Mouse (Mus musculus): Measurements from ENCODE around the gene Cers2. TPM values are rescaled to one million over a fixed set of nuclear protein-coding genes. Genes with fewer than 3 reads are reported as not detected.
A peak's percentile ranks its signal among the peaks of the same experiment; 100 is the strongest.

Gene Cers2
- polyA plus RNA-seq, 1 experiment from 2014 or later, result 117 TPM

DNA sequence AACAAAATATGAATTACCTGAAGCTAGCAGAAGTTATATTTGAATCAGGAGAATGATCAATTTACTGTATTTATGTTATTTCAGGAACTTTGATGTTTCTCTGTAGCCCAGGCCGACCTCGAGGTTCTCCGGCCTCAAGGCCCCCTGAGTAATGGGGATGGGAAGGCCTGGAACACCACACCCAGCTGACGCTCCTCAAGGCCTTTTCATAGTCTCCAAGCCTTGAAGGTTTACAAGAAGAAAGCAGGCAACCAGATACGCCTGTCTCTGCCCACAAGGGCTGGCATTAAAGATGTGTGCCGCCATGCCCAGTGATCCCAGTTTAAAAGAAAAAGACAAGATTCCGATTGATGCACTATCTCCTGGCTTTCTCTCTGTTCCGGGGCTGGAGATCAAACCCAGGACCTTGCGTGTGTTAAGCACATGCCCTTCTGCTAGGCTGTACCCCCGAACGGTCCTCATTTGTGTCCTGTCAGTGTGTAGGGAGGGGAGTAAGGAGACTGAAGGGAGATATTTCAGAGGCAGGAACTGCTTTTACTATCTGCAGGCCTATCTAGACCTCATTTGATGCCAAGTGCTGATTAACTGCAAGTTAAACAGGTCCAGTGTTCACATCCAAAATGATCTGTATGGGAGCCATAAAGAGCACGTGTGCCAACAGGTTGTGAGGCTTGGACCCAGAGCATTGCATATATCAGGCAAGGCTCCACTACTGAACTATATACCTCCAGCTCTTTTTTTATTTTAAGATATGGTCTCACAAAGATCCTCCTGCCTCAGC is 29.9 kb upstream of the Cers2 start:
- ATAC-seq (replicated peaks; ENCODE audit: insufficient number of reproducible peaks, low FRiP score, low TSS enrichment), result no peak
- H3K9ac ChIP-seq (ENCODE audit: low read depth, low read length), result no peak overlapping the region
- no peaks in the 10 kb centered on the region for H3K9me3 ChIP-seq (replicated peaks; ENCODE audit: control insufficient read depth, low read length)
- 89% methylated on average over 12 of the region's 12 CpGs for whole genome bisulfite sequencing (ENCODE audit: insufficient replicate concordance)
- H3K27me3 ChIP-seq (ENCODE audit: control insufficient read depth, insufficient read depth, low read length), result no peaks in the 10 kb centered on the region
- H3K4me1 ChIP-seq (ENCODE audit: control insufficient read depth, insufficient read depth, low read length), result peaks cover 9% of the 10 kb centered on the region
- peaks cover 11% of the 10 kb centered on the region for H3K36me3 ChIP-seq (ENCODE audit: control insufficient read depth, insufficient read depth, low read length)
- H3K4me2 ChIP-seq, result peak overlapping the region; percentile 81
- no peak overlapping the region for H3K27ac ChIP-seq (ENCODE audit: low read depth, low read length)
- no peak overlapping the region for H3K4me3 ChIP-seq (ENCODE audit: low read depth, low read length)

DNA sequence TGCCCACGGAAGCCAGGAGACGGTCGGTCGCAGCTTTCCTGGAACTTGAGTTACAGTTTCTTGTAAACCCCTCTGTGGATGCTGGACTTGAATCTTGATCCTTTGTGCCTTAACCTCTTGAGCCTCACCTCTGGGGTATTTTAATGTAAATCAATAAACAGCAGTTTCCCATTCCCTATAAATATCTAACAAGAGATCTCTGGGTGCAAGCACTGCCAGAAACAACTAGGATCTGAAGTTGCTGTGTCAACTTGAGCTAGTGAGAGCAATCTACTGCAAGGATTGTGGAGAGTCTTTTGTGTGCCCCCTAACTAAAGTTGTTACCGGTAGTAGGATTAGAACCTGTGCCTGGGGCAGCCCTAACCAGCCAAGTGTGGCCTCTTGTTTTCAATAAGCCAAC is 29.2 kb upstream of the Cers2 start:
- Histone ChIP-seq H3K4me2 (no peak overlapping the region), H3K27ac (ENCODE audit: low read depth, low read length) (no peak overlapping the region), H3K4me1 (ENCODE audit: control insufficient read depth, insufficient read depth, low read length) (peaks cover 9% of the 10 kb centered on the region), H3K9me3 (replicated peaks; ENCODE audit: control insufficient read depth, low read length) (no peaks in the 10 kb centered on the region), H3K4me3 (ENCODE audit: low read depth, low read length) (no peak overlapping the region), H3K27me3 (ENCODE audit: control insufficient read depth, insufficient read depth, low read length) (no peaks in the 10 kb centered on the region), H3K9ac (ENCODE audit: low read depth, low read length) (no peak overlapping the region), H3K36me3 (ENCODE audit: control insufficient read depth, insufficient read depth, low read length) (peaks cover 12% of the 10 kb centered on the region)
- 94% methylated on average over 5 of the region's 5 CpGs for WGBS (ENCODE audit: insufficient replicate concordance)
- no peak for ATAC-seq (replicated peaks; ENCODE audit: insufficient number of reproducible peaks, low FRiP score, low TSS enrichment)

DNA sequence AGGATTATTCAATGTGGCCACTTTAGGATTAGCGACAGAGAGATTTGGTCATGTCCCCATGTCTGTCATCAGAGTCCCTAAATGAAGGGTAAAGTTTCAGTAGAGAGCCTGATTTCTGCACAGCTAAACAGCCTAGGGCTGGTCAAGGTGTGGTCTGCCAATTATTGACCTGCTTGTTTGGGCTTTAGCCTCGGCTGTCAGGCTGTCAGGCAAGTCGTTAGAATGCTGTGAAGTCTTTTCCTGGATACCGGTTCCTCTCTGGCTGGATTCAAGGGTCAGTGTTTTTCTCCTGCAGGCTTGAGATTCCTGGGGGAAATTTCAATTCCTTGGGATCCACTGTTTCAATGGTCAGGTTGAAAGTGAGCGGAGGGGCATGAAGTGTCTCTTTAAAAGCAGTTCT is 28.6 kb upstream of the Cers2 start:
- ATAC-seq (replicated peaks; ENCODE audit: insufficient number of reproducible peaks, low FRiP score, low TSS enrichment), result no peak
- no peak overlapping the region for H3K27ac ChIP-seq (ENCODE audit: low read depth, low read length)
- H3K4me1 ChIP-seq (ENCODE audit: control insufficient read depth, insufficient read depth, low read length), result peaks cover 6% of the 10 kb centered on the region
- no peaks in the 10 kb centered on the region for H3K27me3 ChIP-seq (ENCODE audit: control insufficient read depth, insufficient read depth, low read length)
- H3K4me2 ChIP-seq, result no peak overlapping the region
- H3K9me3 ChIP-seq (replicated peaks; ENCODE audit: control insufficient read depth, low read length), result no peaks in the 10 kb centered on the region
- no peak overlapping the region for H3K4me3 ChIP-seq (ENCODE audit: low read depth, low read length)
- H3K9ac ChIP-seq (ENCODE audit: low read depth, low read length), result no peak overlapping the region
- WGBS (ENCODE audit: insufficient replicate concordance), result 56% methylated on average over 5 of the region's 5 CpGs
- H3K36me3 ChIP-seq (ENCODE audit: control insufficient read depth, insufficient read depth, low read length), result peaks cover 12% of the 10 kb centered on the region

DNA sequence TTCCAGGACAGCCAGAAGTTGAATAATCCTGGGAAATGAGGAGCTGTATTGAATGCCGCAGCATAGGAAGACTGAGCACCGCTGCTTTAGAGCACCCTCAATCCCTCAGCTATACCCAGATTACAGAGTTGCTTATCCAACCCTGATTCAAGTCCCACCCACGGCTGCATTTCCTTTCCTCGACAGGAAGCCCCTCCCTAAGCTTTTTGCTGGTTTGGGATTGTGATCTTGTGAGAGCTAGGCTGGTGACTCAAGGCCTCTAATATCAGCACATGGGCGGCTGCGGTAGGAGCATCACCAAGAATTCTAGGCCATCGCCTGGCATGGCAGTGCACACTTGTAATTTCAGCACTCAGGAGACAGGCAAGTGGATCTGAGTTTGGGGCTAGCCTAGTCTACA is 28.1 kb upstream of the Cers2 start:
- Histone ChIP-seq H3K27me3 (ENCODE audit: control insufficient read depth, insufficient read depth, low read length) (no peaks in the 10 kb centered on the region), H3K9ac (ENCODE audit: low read depth, low read length) (no peak overlapping the region), H3K36me3 (ENCODE audit: control insufficient read depth, insufficient read depth, low read length) (peaks cover 12% of the 10 kb centered on the region), H3K9me3 (replicated peaks; ENCODE audit: control insufficient read depth, low read length) (no peaks in the 10 kb centered on the region), H3K27ac (ENCODE audit: low read depth, low read length) (no peak overlapping the region), H3K4me1 (ENCODE audit: control insufficient read depth, insufficient read depth, low read length) (peaks cover 6% of the 10 kb centered on the region), H3K4me3 (ENCODE audit: low read depth, low read length) (no peak overlapping the region), H3K4me2 (no peak overlapping the region)
- 72% methylated on average over 7 of the region's 7 CpGs for WGBS (ENCODE audit: insufficient replicate concordance)
- no peak for ATAC-seq (replicated peaks; ENCODE audit: insufficient number of reproducible peaks, low FRiP score, low TSS enrichment)

DNA sequence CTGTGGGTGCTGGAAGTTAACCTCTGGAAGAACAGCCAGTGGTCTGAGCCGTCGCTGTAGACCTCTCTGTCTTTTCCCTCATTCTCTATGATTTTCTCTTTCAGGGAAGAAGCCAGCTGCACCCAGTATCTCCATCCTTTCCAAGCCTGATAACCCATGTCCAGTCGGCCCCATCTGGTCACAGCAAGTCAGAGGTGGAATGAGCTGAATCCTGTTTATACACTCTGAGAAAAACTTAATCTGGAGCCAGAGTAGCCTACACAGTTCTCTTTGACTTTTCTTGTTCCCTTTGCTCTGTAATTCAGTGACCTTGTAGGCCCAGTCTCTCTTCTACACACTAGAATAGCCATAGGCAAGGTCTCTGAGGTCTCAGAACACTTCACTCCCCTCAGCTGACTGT is 27.1 kb upstream of the Cers2 start:
- no peaks in the 10 kb centered on the region for H3K9me3 ChIP-seq (replicated peaks; ENCODE audit: control insufficient read depth, low read length)
- H3K4me3 ChIP-seq (ENCODE audit: low read depth, low read length), result no peak overlapping the region
- H3K27ac ChIP-seq (ENCODE audit: low read depth, low read length), result no peak overlapping the region
- H3K4me1 ChIP-seq (ENCODE audit: control insufficient read depth, insufficient read depth, low read length), result peaks cover 6% of the 10 kb centered on the region
- H3K27me3 ChIP-seq (ENCODE audit: control insufficient read depth, insufficient read depth, low read length), result no peaks in the 10 kb centered on the region
- H3K36me3 ChIP-seq (ENCODE audit: control insufficient read depth, insufficient read depth, low read length), result peaks cover 16% of the 10 kb centered on the region
- no peak for ATAC-seq (replicated peaks; ENCODE audit: insufficient number of reproducible peaks, low FRiP score, low TSS enrichment)
- WGBS (ENCODE audit: insufficient replicate concordance), result 88% methylated on average over 3 of the region's 3 CpGs
- H3K4me2 ChIP-seq, result no peak overlapping the region
- no peak overlapping the region for H3K9ac ChIP-seq (ENCODE audit: low read depth, low read length)

DNA sequence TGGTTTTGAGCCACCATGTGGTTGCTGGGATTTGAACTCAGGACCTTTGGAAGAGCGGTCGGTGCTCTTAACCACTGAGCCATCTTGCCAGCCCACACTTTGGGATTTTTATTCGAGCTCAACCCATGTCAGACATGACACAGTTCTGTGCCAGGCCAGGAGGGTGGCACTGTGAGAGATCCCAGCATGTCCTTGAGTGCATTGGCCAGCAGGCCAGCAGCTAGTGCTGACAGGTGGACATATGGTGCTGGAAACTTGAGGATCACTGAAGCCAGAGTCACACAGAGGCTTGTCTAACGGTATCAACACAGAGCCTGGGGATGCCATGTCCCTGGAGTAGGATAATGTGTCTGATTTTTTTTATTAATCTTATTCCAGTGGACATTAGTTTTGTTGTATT is 25.2 kb upstream of the Cers2 start:
- no peaks in the 10 kb centered on the region for H3K27me3 ChIP-seq (ENCODE audit: control insufficient read depth, insufficient read depth, low read length)
- no peaks in the 10 kb centered on the region for H3K9me3 ChIP-seq (replicated peaks; ENCODE audit: control insufficient read depth, low read length)
- H3K4me3 ChIP-seq (ENCODE audit: low read depth, low read length), result no peak overlapping the region
- no peak overlapping the region for H3K9ac ChIP-seq (ENCODE audit: low read depth, low read length)
- peaks cover under 1% of the 10 kb centered on the region; the same call in 1 of the 2 replicates for H3K4me1 ChIP-seq (ENCODE audit: control insufficient read depth, insufficient read depth, low read length)
- no peak overlapping the region for H3K27ac ChIP-seq (ENCODE audit: low read depth, low read length)
- H3K4me2 ChIP-seq, result no peak overlapping the region
- peaks cover 16% of the 10 kb centered on the region for H3K36me3 ChIP-seq (ENCODE audit: control insufficient read depth, insufficient read depth, low read length)
- WGBS (ENCODE audit: insufficient replicate concordance), result 91% methylated on average over 4 of the region's 4 CpGs
- no peak for ATAC-seq (replicated peaks; ENCODE audit: insufficient number of reproducible peaks, low FRiP score, low TSS enrichment)

DNA sequence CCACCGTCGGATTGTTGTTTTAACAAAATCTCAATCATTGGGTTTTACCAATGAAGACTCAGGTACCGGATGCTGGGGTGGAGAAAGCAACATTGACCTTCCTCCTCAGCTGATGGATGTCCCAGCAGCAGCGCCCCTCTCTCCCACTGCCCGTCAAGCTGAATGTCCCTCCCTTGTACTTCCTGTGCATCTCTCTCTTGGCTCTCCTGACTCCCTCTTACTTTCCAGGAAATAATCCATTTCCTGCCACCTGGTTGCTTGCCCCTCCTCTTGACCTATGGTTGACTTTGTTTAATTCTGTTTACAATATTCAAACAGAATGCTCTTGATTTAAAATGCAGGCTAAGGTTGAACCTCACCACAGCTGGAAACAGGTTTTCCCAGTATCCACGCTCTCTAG is 24.4 kb upstream of the Cers2 start:
- no peak for ATAC-seq (replicated peaks; ENCODE audit: insufficient number of reproducible peaks, low FRiP score, low TSS enrichment)
- no peaks in the 10 kb centered on the region for H3K27me3 ChIP-seq (ENCODE audit: control insufficient read depth, insufficient read depth, low read length)
- no peak overlapping the region for H3K27ac ChIP-seq (ENCODE audit: low read depth, low read length)
- no peaks in the 10 kb centered on the region for H3K4me1 ChIP-seq (ENCODE audit: control insufficient read depth, insufficient read depth, low read length)
- WGBS (ENCODE audit: insufficient replicate concordance), result 70% methylated on average over 6 of the region's 6 CpGs
- H3K4me2 ChIP-seq, result no peak overlapping the region
- no peak overlapping the region for H3K9ac ChIP-seq (ENCODE audit: low read depth, low read length)
- H3K9me3 ChIP-seq (replicated peaks; ENCODE audit: control insufficient read depth, low read length), result no peaks in the 10 kb centered on the region
- H3K36me3 ChIP-seq (ENCODE audit: control insufficient read depth, insufficient read depth, low read length), result peaks cover 16% of the 10 kb centered on the region
- H3K4me3 ChIP-seq (ENCODE audit: low read depth, low read length), result no peak overlapping the region

DNA sequence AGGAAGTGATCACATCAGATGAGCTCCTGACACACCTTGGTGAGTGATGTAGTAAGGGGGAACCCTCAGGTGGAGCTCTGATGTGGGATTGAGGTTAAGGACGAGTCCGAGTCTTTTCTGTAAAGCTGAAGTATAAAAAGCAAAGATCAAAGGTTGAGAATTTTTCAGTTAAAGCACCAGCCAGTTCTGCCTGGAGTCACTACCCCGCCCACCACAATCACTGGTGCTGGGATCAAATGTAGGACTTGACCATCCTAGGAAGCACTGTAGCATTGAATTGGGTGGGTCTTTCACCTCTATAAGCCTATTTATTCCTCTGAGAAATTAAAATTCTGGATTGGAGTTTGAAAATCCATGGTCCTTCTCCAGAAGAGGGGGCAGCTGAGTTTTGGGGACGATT is 23.6 kb upstream of the Cers2 start:
- ATAC-seq (replicated peaks; ENCODE audit: insufficient number of reproducible peaks, low FRiP score, low TSS enrichment), result no peak
- no peak overlapping the region for H3K4me2 ChIP-seq
- H3K27me3 ChIP-seq (ENCODE audit: control insufficient read depth, insufficient read depth, low read length), result no peaks in the 10 kb centered on the region
- H3K36me3 ChIP-seq (ENCODE audit: control insufficient read depth, insufficient read depth, low read length), result peaks cover 20% of the 10 kb centered on the region
- H3K4me3 ChIP-seq (ENCODE audit: low read depth, low read length), result no peak overlapping the region
- no peaks in the 10 kb centered on the region for H3K4me1 ChIP-seq (ENCODE audit: control insufficient read depth, insufficient read depth, low read length)
- H3K27ac ChIP-seq (ENCODE audit: low read depth, low read length), result no peak overlapping the region
- no peak overlapping the region for H3K9ac ChIP-seq (ENCODE audit: low read depth, low read length)
- 78% methylated on average over 4 of the region's 4 CpGs for WGBS (ENCODE audit: insufficient replicate concordance)
- no peaks in the 10 kb centered on the region for H3K9me3 ChIP-seq (replicated peaks; ENCODE audit: control insufficient read depth, low read length)

DNA sequence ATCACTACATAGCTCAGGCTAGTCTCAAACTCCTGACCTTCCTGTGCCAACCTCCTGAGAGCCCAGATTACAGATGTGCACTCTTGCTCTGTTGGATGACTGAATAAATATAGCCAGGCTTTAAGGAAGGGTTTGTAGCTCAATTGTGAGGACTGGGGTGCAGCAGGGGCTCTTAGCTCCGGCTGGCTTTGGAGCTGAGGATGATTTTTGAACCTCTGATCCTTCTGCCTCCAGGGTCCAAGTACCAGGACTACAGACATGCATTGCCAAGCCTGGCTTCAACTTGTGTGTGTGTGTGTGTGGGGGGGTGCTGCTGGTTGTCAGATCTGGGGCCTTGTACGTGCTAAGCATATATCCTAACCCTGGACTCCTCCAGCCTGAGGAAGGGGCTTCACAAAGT is 21.7 kb upstream of the Cers2 start:
- 87% methylated on average over 2 of the region's 2 CpGs for WGBS (ENCODE audit: insufficient replicate concordance)
- Histone ChIP-seq H3K27me3 (ENCODE audit: control insufficient read depth, insufficient read depth, low read length) (no peaks in the 10 kb centered on the region), H3K27ac (ENCODE audit: low read depth, low read length) (0 out of 2 replicates have a peak overlapping the region, but pooled peaks have one; percentile 35), H3K4me3 (ENCODE audit: low read depth, low read length) (no peak overlapping the region), H3K9ac (ENCODE audit: low read depth, low read length) (no peak overlapping the region), H3K4me1 (ENCODE audit: control insufficient read depth, insufficient read depth, low read length) (no peaks in the 10 kb centered on the region), H3K36me3 (ENCODE audit: control insufficient read depth, insufficient read depth, low read length) (peaks cover 17% of the 10 kb centered on the region), H3K4me2 (no peak overlapping the region), H3K9me3 (replicated peaks; ENCODE audit: control insufficient read depth, low read length) (no peaks in the 10 kb centered on the region)
- ATAC-seq (replicated peaks; ENCODE audit: insufficient number of reproducible peaks, low FRiP score, low TSS enrichment), result no peak

All from heart, embryonic 11.5 days (tissue).